Mouse (Mus musculus) intestine, postnatal 0 days (tissue): Measurements from ENCODE around the gene Usp46. TPM values are rescaled to one million over a fixed set of nuclear protein-coding genes. Genes with fewer than 3 reads are reported as not detected.

ENCODE experiments used
- ATAC-seq: fragments of 200-750 bp; cut with Nextera tagmentation; 2 replicates; pipeline ENCODE4 v1.8.0; 2017; ENCODE audit warnings: mild to moderate bottlenecking, moderate TSS enrichment, moderate library complexity
- H3K27ac ChIP-seq: fragments of 300-500 bp; sonication (generic); 2 replicates; pipeline ENCODE4 v1.5.1; 2014; ENCODE audit warnings: mild to moderate bottlenecking, low read depth, low read length, moderate library complexity
- H3K27me3 ChIP-seq: fragments of 300-500 bp; sonication (generic); replicated peaks from 2 replicates; pipeline ENCODE4 v1.6.1; 2014; ENCODE audit warnings: low read length, mixed read lengths; ENCODE audit not compliant: control insufficient read depth, insufficient read depth
- H3K36me3 ChIP-seq: fragments of 300-500 bp; sonication (generic); 2 replicates; pipeline ENCODE4 v1.6.1; 2014; ENCODE audit warnings: mild to moderate bottlenecking, moderate library complexity; ENCODE audit not compliant: control insufficient read depth, insufficient read depth
- H3K4me1 ChIP-seq: fragments of 300-500 bp; sonication (generic); replicated peaks from 2 replicates; pipeline ENCODE4 v1.6.1; 2014; ENCODE audit warnings: antibody characterized with exemption, low read length, mixed read lengths; ENCODE audit not compliant: control insufficient read depth, insufficient read depth
- H3K4me2 ChIP-seq: fragments of 300-500 bp; sonication (generic); replicated peaks from 2 replicates; pipeline ENCODE4 v1.6.1; 2014; ENCODE audit warnings: low read depth, mild to moderate bottlenecking, moderate library complexity
- H3K4me3 ChIP-seq: fragments of 300-500 bp; sonication (generic); 2 replicates; pipeline ENCODE4 v1.5.1; 2014; ENCODE audit warnings: low read depth, low read length
- H3K9ac ChIP-seq: fragments of 300-500 bp; sonication (generic); 2 replicates; pipeline ENCODE4 v1.6.1; 2014; ENCODE audit warnings: mild to moderate bottlenecking, low read depth, low read length
- H3K9me3 ChIP-seq: fragments of 300-500 bp; sonication (generic); 2 replicates; pipeline ENCODE4 v1.6.1; 2016; ENCODE audit warnings: mixed run types; ENCODE audit not compliant: control insufficient read depth
- CTCF ChIP-seq: sonication (generic); IDR thresholded peaks from 2 replicates; pipeline ENCODE4 v1.5.1; 2016; ENCODE audit warnings: low read depth, mild to moderate bottlenecking, control low read depth, antibody characterized with exemption, moderate library complexity
- WGBS: fragments of 180-500 bp; shearing (Covaris S2); extraction: QIAGEN DNeasy Blood & Tissue Kit; methylation state at CpG from one replicate; pipeline ENCODE4 v1.1.7; 2014; 5-methylcytosine and 5-hydroxymethylcytosine counted together
- polyA plus RNA-seq: library from polyadenylated mRNA; unstranded; fragments of >200 nt; fragmentation: Nextera tagmentation; extraction: Ambion mirVana; gene quantifications from 2 replicates; pipeline ENCODE4 v1.2.1, GENCODE M21; 2015

The Usp46 gene
- polyA plus RNA-seq, 1 experiment from 2014 or later = 6.3 TPM

- Histone ChIP-seq H3K36me3 (no peaks in the 10 kb centered on the region), H3K27ac (no peak overlapping the region), H3K27me3 (no peaks in the 10 kb centered on the region), H3K4me3 (no peak overlapping the region), H3K4me1 (no peaks in the 10 kb centered on the region), H3K9me3 (no peaks in the 10 kb centered on the region), H3K4me2 (no peak overlapping the region), H3K9ac (no peak overlapping the region)
- TF ChIP-seq CTCF = no peak
- 86% methylated on average over 3 of the region's 3 CpGs for WGBS
- no peak for ATAC-seq
These were observed 112.5 kb downstream of the Usp46 start for GRCm38 (mm10) chr5:73955691-73956090.

GRCm38 (mm10) chr5:73955005-73955404 is 113.2 kb downstream of the Usp46 start:
- no peaks in the 10 kb centered on the region for H3K36me3 ChIP-seq
- TF ChIP-seq CTCF = no peak
- no peak overlapping the region for H3K4me2 ChIP-seq
- H3K9ac ChIP-seq = no peak overlapping the region
- ATAC-seq = no peak
- no peak overlapping the region for H3K27ac ChIP-seq
- no peak overlapping the region for H3K4me3 ChIP-seq
- H3K4me1 ChIP-seq = no peaks in the 10 kb centered on the region
- no peaks in the 10 kb centered on the region for H3K27me3 ChIP-seq
- WGBS = 94% methylated on average over 4 of the region's 4 CpGs
- no peaks in the 10 kb centered on the region for H3K9me3 ChIP-seq

- TF ChIP-seq CTCF = no peak
- Histone ChIP-seq H3K27me3 (no peaks in the 10 kb centered on the region), H3K27ac (no peak overlapping the region), H3K4me1 (no peaks in the 10 kb centered on the region), H3K9ac (no peak overlapping the region), H3K9me3 (no peaks in the 10 kb centered on the region), H3K4me2 (no peak overlapping the region), H3K4me3 (no peak overlapping the region), H3K36me3 (no peaks in the 10 kb centered on the region)
- no peak for ATAC-seq
- 84% methylated on average over 3 of the region's 3 CpGs for WGBS
These were observed 115.1 kb downstream of the Usp46 start for GRCm38 (mm10) chr5:73953066-73953614.

GRCm38 (mm10) chr5:73951649-73952000 is 116.6 kb downstream of the Usp46 start:
- no peak overlapping the region for H3K27ac ChIP-seq
- no peak overlapping the region for H3K4me3 ChIP-seq
- no peak overlapping the region for H3K4me2 ChIP-seq
- no peak for ATAC-seq
- no peak overlapping the region for H3K9ac ChIP-seq
- TF ChIP-seq CTCF = no peak
- no peaks in the 10 kb centered on the region for H3K4me1 ChIP-seq
- H3K9me3 ChIP-seq = no peaks in the 10 kb centered on the region
- no peaks in the 10 kb centered on the region for H3K27me3 ChIP-seq
- 91% methylated on average over 1 of the region's 1 CpGs for WGBS
- no peaks in the 10 kb centered on the region for H3K36me3 ChIP-seq

- no peak overlapping the region for H3K4me2 ChIP-seq
- no peak overlapping the region for H3K27ac ChIP-seq
- TF ChIP-seq CTCF = no peak
- no peaks in the 10 kb centered on the region for H3K27me3 ChIP-seq
- H3K9me3 ChIP-seq = no peaks in the 10 kb centered on the region
- no peak overlapping the region for H3K9ac ChIP-seq
- H3K36me3 ChIP-seq = no peaks in the 10 kb centered on the region
- H3K4me1 ChIP-seq = no peaks in the 10 kb centered on the region
- H3K4me3 ChIP-seq = no peak overlapping the region
- ATAC-seq = no peak
- 76% methylated on average over 16 of the region's 16 CpGs for WGBS
These were observed 117.2 kb downstream of the Usp46 start for GRCm38 (mm10) chr5:73950809-73951648.

Other genes starting within 250 kb of the Usp46 start
- 15.9 and 19.4 TPM in 2 replicates for gene Rasl11b, start 126.9 kb upstream of the Usp46 start, polyA plus RNA-seq